Mouse (Mus musculus) liver, adult 2 months (tissue): Measurements from ENCODE around the gene Bhlhe40.

Experiments used
- CTCF ChIP-seq: fragments of 200-500 bp; IDR thresholded peaks from 2 replicates; pipeline ENCODE4 v1.5.1; 2011; ENCODE audit warnings: low read depth, low read length, control low read depth
- POLR2A ChIP-seq: fragments of 200-500 bp; IDR thresholded peaks from 2 replicates; pipeline ENCODE4 v1.6.1; 2011; ENCODE audit warnings: low read length, control low read depth; ENCODE audit not compliant: insufficient read depth; ENCODE audit errors: extremely low read depth

DNA sequence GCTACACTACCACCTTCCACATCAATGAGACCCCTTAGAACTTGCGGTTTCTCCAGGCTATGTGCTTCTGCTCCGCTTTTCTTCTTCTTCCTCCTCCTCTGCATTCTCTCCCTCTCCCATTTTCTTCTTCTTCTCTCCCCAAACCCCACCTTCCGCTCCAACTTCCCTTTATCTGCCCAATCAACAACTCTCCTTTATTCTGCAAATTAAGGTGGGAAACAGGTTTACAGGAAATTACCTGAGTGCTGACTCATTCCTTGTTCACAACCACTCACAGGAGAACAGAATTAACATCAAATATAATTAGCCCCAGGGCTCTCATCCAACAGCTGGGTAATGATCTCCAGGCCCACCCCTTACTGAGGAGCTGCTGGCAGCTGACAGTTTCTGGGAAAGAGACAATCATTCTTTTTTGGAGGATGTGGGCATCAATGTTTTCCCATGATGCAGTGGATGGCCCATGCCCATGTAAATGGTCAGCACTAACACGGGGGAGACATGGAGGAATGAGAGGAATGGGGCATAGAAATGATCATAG, 37.3 kb upstream of the Bhlhe40 start:
- TF ChIP-seq CTCF (no peak), POLR2A (no peak)
